Mouse (Mus musculus) limb, embryonic 15.5 days (tissue): Measurements from ENCODE around the gene Rbm25. TPM values are rescaled to one million over a fixed set of nuclear protein-coding genes. Genes with fewer than 3 reads are reported as not detected.

Experiments
- ATAC-seq: fragments of 200-750 bp; cut with Nextera tagmentation; 2 replicates; pipeline ENCODE4 v1.8.0; 2017; ENCODE audit warnings: low read depth, moderate TSS enrichment; ENCODE audit not compliant: insufficient number of reproducible peaks, low FRiP score, low TSS enrichment
- H3K27ac ChIP-seq: fragments of 300-500 bp; sonication (generic); 2 replicates; pipeline ENCODE4 v1.5.1; 2015; ENCODE audit warnings: moderate library complexity, mild to moderate bottlenecking, inconsistent platforms
- H3K27me3 ChIP-seq: fragments of 300-500 bp; sonication (generic); 2 replicates; pipeline ENCODE4 v1.6.1; 2015; ENCODE audit warnings: inconsistent platforms
- H3K36me3 ChIP-seq: fragments of 300-500 bp; sonication (generic); 2 replicates; pipeline ENCODE4 v1.6.1; 2015; ENCODE audit warnings: inconsistent platforms
- H3K4me1 ChIP-seq: fragments of 300-500 bp; sonication (generic); 2 replicates; pipeline ENCODE4 v1.6.1; 2015; ENCODE audit warnings: inconsistent platforms
- H3K4me2 ChIP-seq: fragments of 300-500 bp; sonication (generic); 2 replicates; pipeline ENCODE4 v1.6.1; 2015; ENCODE audit warnings: mild to moderate bottlenecking, inconsistent platforms
- H3K4me3 ChIP-seq: fragments of 300-500 bp; sonication (generic); 2 replicates; pipeline ENCODE4 v1.5.1; 2015; ENCODE audit warnings: mild to moderate bottlenecking, inconsistent platforms
- H3K9ac ChIP-seq: fragments of 300-500 bp; sonication (generic); 2 replicates; pipeline ENCODE4 v1.6.1; 2015; ENCODE audit warnings: inconsistent platforms
- H3K9me3 ChIP-seq: fragments of 300-500 bp; sonication (generic); 2 replicates; pipeline ENCODE4 v1.6.1; 2016; ENCODE audit warnings: inconsistent platforms
- WGBS: fragments of 180-500 bp; shearing (Covaris S2); methylation state at CpG from one replicate; pipeline ENCODE4 v1.1.7; 2015; 5-methylcytosine and 5-hydroxymethylcytosine counted together
- polyA plus RNA-seq: library from polyadenylated mRNA; unstranded; fragments of >200 nt; fragmentation: Nextera tagmentation; extraction: Ambion mirVana; gene quantifications from 2 replicates; pipeline ENCODE4 v1.2.1, GENCODE M21; 2015

Gene Rbm25
- polyA plus RNA-seq, 1 experiment from 2014 or later: 225 TPM

DNA sequence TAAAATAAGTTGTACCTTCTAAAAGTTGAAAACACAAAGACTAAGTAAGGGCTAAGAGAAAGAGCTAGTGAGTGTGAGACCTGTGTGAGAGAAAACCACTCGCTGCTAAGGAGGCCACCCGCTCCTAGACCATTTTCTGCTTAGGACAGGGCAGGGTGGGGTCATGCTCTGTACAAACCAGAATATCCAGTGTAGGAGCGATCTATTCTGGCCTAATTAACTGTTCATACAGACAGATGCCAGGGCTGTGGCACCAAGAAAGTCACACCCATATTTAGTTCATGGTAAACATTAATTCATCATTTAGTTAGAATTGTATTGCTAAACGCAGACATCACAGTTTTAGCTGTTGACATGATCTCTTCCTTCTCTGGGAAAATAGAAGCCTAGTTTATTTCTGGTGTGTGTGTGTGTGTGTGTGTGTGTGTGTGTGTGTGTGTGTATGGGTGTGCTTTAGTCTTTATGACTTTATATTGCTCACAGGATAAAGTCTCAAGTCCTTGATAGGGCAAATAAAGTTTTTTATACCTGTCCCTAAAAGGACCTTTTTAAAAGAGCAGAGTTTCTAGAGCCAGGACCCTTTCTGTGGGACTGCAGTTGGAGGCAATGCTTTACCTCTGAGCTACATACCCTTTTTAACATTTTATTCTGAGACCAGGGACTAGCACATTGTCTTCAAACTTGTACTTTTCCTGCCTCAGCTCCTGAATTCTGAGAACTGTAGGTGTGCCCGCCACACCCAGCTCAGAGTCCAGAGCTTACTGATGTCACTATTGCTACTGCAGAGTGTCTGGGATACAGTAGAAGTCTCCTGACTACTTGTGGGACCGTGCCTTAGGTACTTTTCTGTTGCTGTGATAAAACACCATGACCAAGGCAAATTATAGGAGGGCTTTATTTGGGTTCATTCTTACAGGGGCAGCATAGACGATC is 77.4 kb downstream of the Rbm25 start:
- no peak for ATAC-seq
- 83% methylated on average over 7 of the region's 7 CpGs for WGBS
- H3K27me3 ChIP-seq: no peaks in the 10 kb centered on the region
- H3K9ac ChIP-seq: no peak overlapping the region
- H3K4me2 ChIP-seq: no peak overlapping the region
- H3K4me3 ChIP-seq: no peak overlapping the region
- H3K36me3 ChIP-seq: peaks cover 44% of the 10 kb centered on the region
- H3K27ac ChIP-seq: peak overlapping the region; percentile 17; the same call in 1 of the 2 replicates
- H3K4me1 ChIP-seq: 0 out of 2 replicates have a peak, but pooled peaks cover 3% of the 10 kb centered on the region
- no peaks in the 10 kb centered on the region for H3K9me3 ChIP-seq

DNA sequence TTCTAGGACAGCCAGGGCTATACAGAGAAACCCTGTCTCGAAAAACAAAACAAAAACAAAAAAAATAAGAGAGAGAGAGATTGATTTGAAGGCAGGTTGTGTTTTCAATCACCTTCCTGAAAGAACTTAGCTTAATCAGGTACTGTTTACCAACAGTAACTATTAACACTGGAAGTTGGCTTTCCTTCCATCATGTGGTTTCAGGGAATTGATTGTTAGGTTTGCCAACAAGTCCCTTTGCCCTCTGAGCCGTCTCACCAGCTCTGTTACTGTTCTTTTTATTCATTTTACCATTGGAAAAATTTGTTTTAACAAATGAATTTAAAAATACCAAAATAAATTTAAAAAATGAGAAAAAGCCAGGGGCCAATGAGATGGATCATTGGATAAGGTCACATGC is 78.9 kb downstream of the Rbm25 start:
- WGBS: 79% methylated on average over 2 of the region's 2 CpGs
- Histone ChIP-seq H3K9ac (no peak overlapping the region), H3K27me3 (no peaks in the 10 kb centered on the region), H3K4me3 (no peak overlapping the region), H3K36me3 (peaks cover 47% of the 10 kb centered on the region), H3K4me2 (no peak overlapping the region), H3K4me1 (0 out of 2 replicates have a peak, but pooled peaks cover 3% of the 10 kb centered on the region), H3K9me3 (no peaks in the 10 kb centered on the region), H3K27ac (no peak overlapping the region)
- no peak for ATAC-seq

DNA sequence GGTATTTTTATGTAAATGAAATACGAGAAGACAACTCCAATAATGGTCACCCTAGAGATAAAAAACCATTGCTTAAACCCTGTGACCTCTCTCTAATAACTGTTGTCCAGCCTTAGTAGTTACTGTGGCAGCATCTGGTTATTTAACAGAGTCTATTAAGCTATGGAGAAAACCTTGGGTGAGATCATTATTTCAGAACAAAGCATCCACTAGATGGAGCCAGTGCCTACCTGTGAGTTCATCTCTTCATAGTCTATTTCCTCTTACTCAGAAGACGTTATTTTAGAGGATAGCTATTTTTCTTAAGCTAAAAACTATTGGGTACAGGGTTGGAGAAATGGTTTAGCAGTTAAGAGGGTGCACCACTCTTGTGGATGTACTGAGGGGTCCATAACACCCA is 82.7 kb downstream of the Rbm25 start:
- H3K4me1 ChIP-seq: no peaks in the 10 kb centered on the region
- WGBS: 41% methylated on average over 2 of the region's 2 CpGs
- no peak overlapping the region for H3K9ac ChIP-seq
- peaks cover 61% of the 10 kb centered on the region for H3K36me3 ChIP-seq
- H3K27ac ChIP-seq: no peak overlapping the region
- H3K4me3 ChIP-seq: no peak overlapping the region
- H3K9me3 ChIP-seq: no peaks in the 10 kb centered on the region
- H3K27me3 ChIP-seq: no peaks in the 10 kb centered on the region
- ATAC-seq: no peak
- no peak overlapping the region for H3K4me2 ChIP-seq

DNA sequence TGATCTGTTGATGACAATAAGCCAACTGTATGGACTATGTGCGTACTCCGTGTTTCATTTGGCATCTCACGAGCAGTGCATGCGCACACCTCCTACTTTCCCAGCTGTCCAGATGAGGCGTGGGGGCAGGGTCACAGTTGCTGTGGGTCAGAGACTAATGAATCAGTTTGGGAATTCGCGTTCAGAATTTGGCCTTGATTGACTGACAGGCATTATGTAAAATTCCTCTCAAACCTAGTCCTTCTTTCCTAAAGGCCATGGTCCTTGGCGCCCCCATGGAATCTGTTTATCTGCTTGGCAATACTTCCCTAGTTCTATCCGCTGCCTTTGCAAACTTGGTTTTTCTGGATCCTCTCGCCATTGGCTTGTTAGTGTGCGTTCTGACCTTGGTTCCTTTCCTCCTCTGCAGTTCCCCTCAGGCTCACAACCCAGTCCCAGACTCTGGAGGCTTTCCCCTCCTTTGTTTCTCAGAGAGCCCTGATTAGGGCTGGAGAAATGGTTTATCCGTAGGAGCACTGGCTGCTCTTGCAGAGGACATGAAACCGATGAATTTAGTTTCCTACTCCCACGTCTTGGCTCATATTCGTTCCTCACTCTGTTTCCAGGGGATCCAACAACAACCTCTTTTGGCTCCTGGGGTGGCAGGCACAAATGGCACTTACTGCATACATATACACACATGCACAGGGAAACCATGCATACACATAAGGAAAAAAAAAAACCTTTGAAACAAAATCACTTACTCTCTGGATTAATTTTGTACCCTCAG is 85.6 kb downstream of the Rbm25 start:
- H3K4me1 ChIP-seq: 0 out of 2 replicates have a peak, but pooled peaks cover 6% of the 10 kb centered on the region
- H3K27ac ChIP-seq: no peak overlapping the region
- H3K27me3 ChIP-seq: no peaks in the 10 kb centered on the region
- H3K36me3 ChIP-seq: peaks cover 58% of the 10 kb centered on the region
- ATAC-seq: no peak
- H3K4me2 ChIP-seq: no peak overlapping the region
- H3K9ac ChIP-seq: no peak overlapping the region
- no peak overlapping the region for H3K4me3 ChIP-seq
- no peaks in the 10 kb centered on the region for H3K9me3 ChIP-seq
- WGBS: 89% methylated on average over 15 of the region's 15 CpGs

DNA sequence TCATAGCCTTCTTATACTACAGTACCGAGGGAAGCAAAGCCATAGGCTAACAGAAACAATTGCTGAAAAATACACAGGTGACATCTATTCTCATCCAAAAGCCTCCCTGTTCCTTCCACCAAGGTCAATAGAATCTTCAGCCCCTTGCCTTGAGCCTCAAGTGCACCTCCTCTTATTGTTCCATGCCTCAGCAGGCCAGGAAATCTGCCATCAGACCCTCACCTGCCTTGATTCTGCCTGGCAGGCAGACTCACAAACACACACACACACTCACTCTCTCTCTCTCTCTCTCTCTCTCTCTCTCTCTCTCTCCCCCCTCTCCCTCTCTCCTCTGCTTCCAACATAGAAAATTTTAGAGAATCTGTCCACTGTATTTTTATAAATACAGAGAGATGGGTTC is 88.4 kb downstream of the Rbm25 start:
- ATAC-seq: no peak
- no peak overlapping the region for H3K4me2 ChIP-seq
- H3K4me1 ChIP-seq: 0 out of 2 replicates have a peak, but pooled peaks cover 6% of the 10 kb centered on the region
- H3K9ac ChIP-seq: no peak overlapping the region
- WGBS: 91% methylated on average over 1 of the region's 1 CpGs
- H3K27me3 ChIP-seq: no peaks in the 10 kb centered on the region
- H3K36me3 ChIP-seq: peaks cover 56% of the 10 kb centered on the region
- H3K4me3 ChIP-seq: no peak overlapping the region
- no peaks in the 10 kb centered on the region for H3K9me3 ChIP-seq
- no peak overlapping the region for H3K27ac ChIP-seq

DNA sequence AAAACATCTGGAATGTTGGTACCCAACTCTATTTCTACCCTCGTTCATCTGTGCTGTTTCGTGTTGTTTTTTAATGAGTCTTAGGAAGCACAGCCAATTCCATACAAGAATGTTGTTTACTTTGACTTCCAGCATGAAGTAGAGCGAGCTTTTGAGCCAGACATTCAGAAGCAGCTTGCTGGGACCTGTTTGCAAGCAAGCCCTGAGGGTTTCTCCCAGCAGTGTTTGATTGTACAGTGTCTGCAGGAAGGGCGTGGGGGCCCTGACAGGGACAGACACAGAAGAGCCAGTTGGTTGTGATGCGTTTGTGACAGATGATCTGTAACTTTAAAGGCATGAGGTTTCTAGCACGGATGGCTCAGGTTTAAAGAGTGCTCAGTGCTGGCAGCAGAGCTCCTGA is 90.2 kb downstream of the Rbm25 start:
- H3K9ac ChIP-seq: no peak overlapping the region
- H3K4me3 ChIP-seq: no peak overlapping the region
- no peaks in the 10 kb centered on the region for H3K27me3 ChIP-seq
- 0 out of 2 replicates have a peak, but pooled peaks cover 6% of the 10 kb centered on the region for H3K4me1 ChIP-seq
- H3K4me2 ChIP-seq: no peak overlapping the region
- peak overlapping the region; percentile 82 for H3K27ac ChIP-seq
- ATAC-seq: peak; percentile 72
- H3K9me3 ChIP-seq: no peaks in the 10 kb centered on the region
- peaks cover 58% of the 10 kb centered on the region for H3K36me3 ChIP-seq
- 40% methylated on average over 6 of the region's 6 CpGs for WGBS

DNA sequence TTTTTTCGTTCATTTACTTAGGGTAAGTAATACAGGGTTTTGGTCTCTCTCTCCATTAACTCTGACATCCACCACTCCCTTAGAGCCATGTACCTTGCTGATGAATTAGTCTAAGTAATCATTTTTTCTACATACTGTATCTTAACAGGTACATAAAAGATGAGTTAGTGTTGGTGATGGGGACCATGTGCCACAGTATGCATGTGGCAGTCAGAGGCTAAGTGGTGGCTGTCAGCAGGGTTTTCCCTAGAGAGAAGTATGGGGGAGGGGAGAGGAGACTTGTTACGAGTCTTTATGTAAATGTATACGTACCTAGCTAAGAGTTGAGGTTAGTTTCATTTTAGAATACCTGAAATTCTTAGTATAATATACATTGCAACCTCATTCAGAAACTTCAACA is 92.0 kb downstream of the Rbm25 start:
- Histone ChIP-seq H3K4me1 (0 out of 2 replicates have a peak, but pooled peaks cover 6% of the 10 kb centered on the region), H3K4me2 (no peak overlapping the region), H3K9me3 (no peaks in the 10 kb centered on the region), H3K9ac (no peak overlapping the region), H3K36me3 (peaks cover 54% of the 10 kb centered on the region), H3K27ac (no peak overlapping the region), H3K27me3 (no peaks in the 10 kb centered on the region), H3K4me3 (no peak overlapping the region)
- WGBS: 80% methylated on average over 3 of the region's 3 CpGs
- ATAC-seq: no peak

DNA sequence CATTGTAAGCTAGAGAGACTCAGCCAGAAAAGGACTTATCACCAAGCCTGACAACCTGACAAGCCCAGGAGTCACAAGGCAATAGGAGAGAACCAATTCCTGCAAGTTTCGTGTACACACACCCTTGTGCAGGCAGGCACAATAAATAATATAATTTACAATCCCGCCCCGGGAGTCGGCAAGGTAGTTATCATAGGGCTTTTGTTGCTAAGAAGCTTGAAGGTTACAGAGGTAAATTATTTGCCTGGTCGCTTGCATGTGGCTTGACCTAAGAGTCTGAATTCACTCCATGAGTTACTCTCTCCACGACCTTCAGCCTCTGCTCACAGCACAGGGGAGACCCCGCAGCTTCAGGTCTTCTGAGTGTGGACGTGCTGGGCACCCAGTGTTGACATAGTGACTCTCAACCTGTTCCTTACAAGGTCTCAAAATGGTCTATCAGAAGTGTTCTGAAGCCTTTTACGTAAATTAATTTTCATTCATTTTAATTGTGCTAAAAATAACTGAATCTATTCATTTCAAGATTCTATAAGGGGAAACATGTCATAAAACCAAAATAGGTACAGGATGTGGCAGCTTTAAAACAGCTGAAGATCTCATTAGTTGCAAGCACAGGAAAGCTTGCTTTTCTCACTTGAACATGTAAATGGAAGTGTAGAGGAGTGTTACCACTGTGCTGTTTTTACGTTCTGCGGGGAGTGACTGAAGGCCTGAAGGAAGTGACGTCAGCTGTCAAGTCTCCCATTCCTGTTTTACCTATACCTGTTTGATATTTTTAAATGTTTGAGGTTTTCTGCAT is 95.7 kb downstream of the Rbm25 start:
- Histone ChIP-seq H3K4me2 (no peak overlapping the region), H3K9ac (no peak overlapping the region), H3K4me1 (no peaks in the 10 kb centered on the region), H3K36me3 (peaks cover 75% of the 10 kb centered on the region), H3K4me3 (no peak overlapping the region), H3K27ac (peak overlapping the region; percentile 60), H3K9me3 (no peaks in the 10 kb centered on the region), H3K27me3 (no peaks in the 10 kb centered on the region)
- ATAC-seq: no peak
- WGBS: 59% methylated on average over 12 of the region's 12 CpGs

DNA sequence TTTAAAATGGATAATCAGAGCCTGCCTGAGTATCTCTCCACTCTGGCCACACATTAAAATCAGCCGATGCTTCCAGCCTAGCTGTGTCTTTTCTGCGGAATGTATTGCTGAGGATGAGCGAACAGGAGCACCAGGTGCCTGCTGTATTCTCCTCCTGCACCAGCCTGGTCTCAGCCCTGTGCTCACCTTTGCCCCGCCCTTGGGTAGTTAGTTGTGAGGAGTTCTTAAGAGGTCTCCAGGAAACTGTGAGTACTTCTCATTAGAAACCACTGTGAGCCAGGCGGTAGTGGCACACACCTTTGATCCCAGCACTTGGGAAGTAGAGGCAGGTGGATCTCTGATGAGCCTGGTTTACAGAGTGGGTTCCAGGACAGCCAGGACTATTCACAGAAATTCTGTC is 101.2 kb downstream of the Rbm25 start:
- H3K4me2 ChIP-seq: no peak overlapping the region
- no peak overlapping the region for H3K4me3 ChIP-seq
- no peaks in the 10 kb centered on the region for H3K4me1 ChIP-seq
- ATAC-seq: no peak
- no peaks in the 10 kb centered on the region for H3K9me3 ChIP-seq
- H3K36me3 ChIP-seq: peaks cover 86% of the 10 kb centered on the region
- no peak overlapping the region for H3K9ac ChIP-seq
- H3K27me3 ChIP-seq: no peaks in the 10 kb centered on the region
- WGBS: 93% methylated on average over 5 of the region's 5 CpGs
- H3K27ac ChIP-seq: no peak overlapping the region
